Mouse (Mus musculus): ENCODE results near the gene Tbc1d7.

- TF ChIP-seq POLR2A (IDR thresholded peaks at IDR 0.05; ENCODE audit: control insufficient read depth, extremely low read depth, insufficient read depth, low read length, poor library complexity), result no peak
- no peak for TF ChIP-seq CTCF (IDR thresholded peaks at IDR 0.05; ENCODE audit: borderline replicate concordance, control insufficient read depth, extremely low read depth, insufficient read depth, low read length, poor library complexity)
These were observed 20.0 kb upstream of the Tbc1d7 start for GRCm38 (mm10) chr13:43191290-43191689.
